Mouse (Mus musculus) T-helper 17 cell (primary cell): ENCODE data around the gene D17Wsu92e.

Source experiments
- in situ Hi-C, 2 experiments: fragments of 300-600 bp; cut with MboI, MseI; formaldehyde crosslinking; loops; 1 replicate in 1 of 2; 2 replicates in 1 of 2; pipeline ENCODE4 v1.15.1; 2025; ENCODE audit warnings: high pct_unique_total_duplicates in 2 of 2

D17Wsu92e gene

DNA sequence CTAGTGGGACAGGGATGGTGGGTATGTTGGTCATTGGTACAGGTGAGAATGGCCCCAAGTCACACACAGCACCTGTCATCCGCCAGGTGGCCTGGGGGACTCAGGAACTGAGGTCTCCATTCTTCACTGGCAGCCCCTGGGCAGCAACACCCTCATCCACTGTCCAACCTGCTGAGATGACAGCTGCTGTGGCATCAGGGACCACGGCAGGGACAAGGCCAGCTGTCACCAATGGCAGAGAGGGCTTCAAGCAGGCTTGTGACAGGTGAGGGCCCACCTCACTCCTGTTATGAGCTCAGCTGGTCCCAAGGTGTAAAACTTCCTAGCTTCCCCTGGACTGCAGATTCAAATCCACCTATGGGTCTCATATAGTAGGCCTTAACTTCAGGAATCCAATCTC lies 72.3 kb downstream of the D17Wsu92e start:
- in situ Hi-C loops: no loop called here

DNA sequence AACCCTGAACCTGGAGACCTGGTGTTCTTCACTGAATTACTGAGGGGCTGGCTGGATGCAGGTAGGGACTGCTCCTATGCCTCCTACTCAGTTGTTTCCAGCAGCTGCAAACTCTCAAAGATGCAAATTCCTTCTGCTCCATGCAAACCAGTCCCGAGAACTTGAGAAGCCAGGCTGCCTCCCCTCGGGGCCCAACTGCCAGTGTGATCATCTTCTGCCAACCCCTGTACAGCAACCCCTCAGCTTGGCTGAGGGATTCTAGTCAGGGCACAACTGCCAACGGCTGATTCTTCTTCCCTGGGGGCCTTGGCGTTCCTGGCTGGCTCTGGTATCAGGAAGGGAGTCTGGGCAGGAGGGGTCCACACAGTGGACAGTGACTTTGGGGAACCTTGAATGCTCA lies 74.0 kb downstream of the D17Wsu92e start:
- in situ Hi-C loops: no loop called here

DNA sequence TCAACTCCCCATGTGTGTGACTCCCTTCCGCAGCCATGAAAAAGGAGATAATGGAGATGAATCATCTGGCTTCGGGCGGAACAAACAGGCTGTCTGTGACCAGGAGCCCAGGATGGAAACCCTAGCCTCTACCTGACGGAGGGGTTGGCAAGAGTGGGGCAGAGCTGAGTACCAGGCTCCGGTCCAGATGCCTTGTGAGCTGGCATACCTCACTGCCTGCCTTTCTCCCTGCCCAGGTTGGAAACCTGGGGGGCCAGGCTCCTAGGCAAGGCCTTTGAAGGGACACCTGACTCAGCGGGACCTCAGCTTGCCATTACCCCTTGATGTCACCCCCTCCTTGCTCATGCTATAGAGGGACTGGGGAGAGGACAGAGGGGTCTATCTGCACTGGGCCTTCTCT lies 79.5 kb downstream of the D17Wsu92e start:
- in situ Hi-C loops: no loop called here

DNA sequence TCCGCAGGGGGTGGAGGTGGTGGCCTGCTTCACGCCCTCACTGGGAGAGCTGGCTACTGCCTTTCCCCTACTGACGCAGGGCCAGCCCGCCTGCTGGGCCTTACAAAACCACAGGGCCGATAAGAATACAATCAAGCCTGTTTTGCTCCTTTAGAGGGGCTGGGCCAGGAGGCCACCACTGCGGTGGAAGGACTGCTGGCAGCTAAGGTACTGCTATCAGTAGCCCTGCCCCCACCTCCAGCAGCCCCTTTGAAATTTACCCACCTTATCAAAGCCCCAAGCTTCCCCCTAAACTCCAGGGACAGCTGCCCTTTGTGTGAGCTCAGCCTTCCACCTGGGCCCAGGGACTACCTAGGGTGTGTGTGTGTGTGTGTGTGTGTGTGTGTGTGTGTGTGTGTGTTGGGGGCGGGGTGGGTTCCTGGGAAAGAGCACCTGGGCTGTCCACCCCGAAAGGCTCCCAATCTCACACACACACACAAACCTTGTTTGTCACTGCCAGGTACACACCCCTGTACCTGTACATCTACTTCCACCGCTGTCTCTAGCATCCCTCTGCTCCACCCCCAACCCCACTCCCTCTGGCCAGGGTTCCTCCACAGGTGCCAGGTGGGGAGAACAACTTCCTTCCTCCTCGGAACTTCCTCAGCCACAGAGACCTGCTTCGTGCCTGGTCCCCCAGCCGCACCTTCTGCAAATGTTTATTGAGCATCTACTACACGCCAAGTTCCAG lies 85.9 kb downstream of the D17Wsu92e start:
- in situ Hi-C loops: no loop called here

DNA sequence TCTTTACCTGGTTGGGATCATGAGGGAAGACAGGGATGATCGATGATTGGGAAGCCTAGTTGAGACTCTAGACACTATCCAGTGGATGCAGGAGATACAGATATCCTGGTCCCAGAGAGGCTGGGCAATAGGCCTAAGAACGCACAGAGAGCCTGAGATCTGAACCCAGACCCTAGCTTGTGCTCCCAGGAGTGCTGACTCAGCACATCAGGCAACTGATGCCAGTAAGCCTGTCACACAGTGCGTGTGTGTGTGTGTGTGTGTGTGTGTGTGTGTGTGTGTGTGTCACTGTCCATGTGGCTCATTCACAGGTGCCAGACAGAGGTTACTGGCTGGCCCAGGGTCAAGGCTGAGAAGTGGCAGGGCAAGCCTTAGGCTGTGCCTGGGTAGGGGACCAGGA lies 87.8 kb downstream of the D17Wsu92e start:
- in situ Hi-C loops: no loop called here

DNA sequence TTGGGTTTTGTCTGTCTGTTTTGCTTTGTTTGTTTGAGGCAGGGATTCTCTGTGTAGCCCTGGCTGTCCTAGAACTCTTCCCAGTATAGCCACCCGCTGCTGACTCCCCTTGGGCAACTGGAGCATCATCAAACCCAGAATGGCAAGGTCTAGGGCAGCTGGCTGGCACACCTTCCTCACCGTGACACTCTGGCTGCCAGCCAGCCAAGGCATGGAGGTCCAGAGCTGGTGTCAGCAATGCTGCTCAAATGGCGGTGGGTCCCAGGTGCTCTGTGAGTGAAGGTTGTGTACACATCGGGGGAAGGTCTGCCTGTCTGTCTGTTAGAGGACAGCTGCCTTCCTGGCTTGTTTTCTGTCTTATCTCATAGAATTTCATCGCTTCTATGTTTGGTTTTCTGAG lies 88.3 kb downstream of the D17Wsu92e start:
- in situ Hi-C loops: no loop called here

DNA sequence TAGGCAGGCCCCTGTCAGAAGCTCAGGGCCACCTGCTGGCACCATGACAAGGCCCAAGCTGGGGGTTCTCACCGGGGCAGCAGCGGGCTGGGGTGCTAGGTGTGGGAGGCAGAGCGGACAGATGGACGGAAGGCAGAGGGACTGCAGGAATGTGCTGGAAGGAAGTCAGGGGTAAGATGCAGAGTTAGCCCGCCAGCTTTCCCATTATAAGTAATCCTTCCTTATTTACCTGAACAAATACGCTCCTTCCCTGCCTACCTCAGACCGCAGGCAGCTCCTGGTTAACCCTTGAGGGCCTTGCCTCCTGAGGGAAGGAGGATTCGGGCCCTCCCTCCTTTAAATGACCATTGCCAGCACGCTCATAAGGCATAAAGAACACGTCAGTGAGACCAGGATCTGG lies 91.7 kb downstream of the D17Wsu92e start, which contains the start of gene Spdef:
Gene Spdef, minus strand, starts transcription at position 186 of the 400 bp plus-strand sequence.
- in situ Hi-C loops: no loop called here

DNA sequence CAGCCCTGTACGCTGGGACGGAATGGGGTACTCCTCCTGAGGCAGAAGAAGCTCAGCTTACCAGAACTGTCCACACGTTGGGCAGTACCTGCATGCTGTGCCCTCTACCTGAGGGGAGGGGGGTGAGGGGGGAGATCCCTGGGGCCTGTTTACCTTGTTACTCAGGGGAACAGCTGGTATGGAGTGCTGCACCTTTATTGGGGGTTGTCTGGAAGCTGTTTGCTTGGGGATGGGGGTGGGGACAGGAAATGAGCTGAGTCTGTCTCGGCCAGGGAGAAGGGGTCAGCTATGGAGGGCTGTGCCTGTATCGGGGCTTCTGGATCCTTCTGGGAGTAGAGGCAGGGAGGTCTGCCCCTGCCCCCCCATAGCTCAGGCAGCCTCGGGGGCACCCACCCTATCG lies 93.9 kb downstream of the D17Wsu92e start:
- in situ Hi-C loops: no loop called here

DNA sequence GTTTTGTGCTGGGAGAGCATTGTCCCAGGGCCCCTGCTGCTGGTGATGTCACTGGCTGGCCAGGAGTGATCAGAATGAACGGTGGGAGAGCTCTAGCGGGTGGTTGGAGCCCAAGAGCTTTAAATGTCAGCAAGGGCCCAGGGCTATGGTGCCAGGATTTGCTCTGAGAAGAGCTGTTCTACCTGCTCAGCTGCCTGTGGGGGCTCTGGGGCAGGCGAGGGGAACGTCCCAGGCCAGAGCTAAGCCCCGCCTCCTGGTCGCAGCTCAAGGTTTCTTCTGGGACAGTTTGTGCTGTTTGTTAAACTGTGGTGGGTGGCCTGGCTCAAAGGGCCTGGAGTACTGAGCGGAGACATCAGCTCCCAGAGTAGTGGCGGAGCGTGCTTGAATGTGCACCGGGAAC lies 95.0 kb downstream of the D17Wsu92e start:
- in situ Hi-C loops: no loop called here

DNA sequence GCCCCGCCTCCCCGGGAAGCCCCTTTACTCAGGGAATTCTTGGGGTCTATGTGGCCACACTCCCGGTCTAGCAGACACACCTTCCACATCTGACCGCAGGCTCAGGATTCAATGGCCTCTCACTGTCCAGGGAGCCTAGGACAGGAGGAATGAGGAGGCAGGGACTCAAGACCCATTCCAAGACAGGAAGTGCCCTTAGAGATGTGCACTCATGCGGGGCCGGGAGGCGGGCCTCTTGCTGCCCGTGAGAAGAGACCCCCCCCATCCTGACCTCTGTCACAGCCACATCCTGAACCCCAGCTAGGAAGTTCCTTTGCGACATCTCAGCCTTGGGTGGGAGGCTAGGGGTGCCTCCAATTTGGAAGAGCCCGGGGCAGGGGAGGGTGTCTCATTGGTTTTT lies 95.4 kb downstream of the D17Wsu92e start:
- in situ Hi-C loops: no loop called here

DNA sequence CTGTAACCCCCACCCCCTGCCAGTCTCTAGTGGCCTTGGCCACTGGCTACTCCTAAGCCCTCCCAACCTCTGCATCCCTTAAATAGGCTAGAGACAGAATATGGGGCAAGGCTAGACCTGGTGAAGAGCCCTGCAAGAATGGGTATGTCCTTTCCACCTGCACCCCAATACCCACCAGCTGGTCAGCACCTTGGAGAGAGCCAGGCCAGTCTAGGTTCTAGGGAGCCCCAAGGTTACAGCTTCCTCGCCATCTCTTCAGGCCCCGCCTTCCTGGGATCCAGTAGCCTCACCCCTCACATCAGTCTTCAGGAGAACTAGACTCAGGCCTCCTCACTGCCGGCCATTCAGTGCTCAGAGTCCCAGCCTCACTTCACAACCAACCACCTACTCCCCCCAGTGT lies 96.1 kb downstream of the D17Wsu92e start:
- in situ Hi-C loops: no loop called here

DNA sequence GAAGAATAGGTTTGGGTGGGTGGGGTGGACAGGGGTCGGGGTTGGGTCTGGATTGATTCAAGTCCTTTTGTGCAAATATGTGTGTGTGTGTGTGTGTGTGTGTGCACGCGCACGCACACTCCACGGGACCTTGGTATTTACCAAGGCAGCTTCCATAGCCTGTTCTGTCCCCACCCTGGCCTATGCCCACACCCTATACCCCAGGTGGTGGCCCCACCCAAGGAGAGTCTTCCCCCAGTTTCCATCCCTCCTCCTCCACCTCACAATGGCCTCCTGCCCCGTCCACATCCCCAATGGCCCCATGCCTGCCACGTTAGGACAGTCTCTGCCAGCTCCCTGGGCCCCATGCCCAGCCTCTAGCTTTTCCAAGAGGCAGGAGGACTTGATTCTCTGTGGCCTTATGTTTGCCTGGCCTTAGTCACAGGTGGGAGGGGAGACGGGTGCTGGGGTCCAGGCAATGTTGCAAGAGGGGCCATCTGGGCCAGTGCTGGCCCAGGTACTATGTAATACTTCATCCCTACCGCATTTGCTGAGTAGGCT lies 99.3 kb downstream of the D17Wsu92e start:
- in situ Hi-C loops: no loop called here

DNA sequence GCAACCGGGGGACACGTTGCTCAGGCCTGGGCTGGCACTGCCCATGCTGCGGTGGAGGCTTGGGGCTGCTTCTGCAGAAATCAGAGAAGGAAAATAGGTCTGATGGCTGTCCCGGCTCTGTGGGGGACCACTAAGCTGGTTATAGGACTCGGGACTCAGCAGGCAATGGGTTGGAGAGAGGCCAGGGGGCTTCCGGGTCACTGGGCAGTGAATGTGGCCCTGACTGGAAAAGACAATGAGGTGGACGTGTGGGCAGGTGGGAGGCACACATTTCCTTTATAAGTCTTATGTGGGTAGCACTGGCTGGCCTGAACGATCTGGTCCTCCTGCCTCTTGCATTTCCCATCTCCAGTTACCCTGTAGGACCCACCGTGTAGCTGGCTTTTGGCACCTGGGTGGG lies 100.1 kb downstream of the D17Wsu92e start:
- in situ Hi-C loops: no loop called here

DNA sequence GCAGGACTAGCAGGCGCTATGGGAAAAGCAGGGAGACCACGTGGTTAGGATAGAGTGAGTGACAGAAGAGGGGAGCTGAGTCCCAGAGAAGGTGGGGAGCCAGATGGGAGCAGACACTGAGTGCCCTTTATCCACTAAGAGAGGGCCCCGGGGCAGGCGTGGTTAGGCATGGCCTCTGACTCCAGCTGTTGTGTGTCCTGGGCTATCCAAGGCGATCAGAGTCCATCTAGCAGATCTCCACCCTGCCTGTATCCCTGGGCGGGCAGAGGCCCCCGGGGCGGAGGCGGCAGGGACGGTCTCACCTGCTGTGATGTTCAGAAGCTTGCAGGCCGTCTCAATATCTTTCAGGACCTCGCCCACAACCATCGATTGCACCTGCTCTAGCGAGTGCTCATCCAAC lies 100.8 kb downstream of the D17Wsu92e start:
- in situ Hi-C loops: no loop called here

DNA sequence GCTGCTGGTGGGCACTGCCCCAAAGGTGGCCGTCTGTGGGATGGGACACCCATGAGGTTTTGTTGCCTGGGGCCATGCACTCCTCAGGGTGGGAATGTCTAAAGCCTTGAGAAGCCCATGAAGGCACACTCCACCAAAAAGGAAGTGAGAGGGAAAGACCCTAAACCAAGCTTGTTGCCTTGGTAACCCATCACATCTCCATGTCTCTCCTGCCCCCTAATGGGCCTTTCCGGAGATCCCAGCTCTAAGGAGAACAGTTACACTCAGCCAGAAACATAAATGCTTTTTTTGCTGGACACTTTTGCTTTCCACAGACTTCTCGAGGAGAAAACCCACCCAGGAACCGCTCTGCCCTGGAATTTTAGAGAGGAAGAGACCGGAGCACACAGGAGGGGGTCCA lies 102.2 kb downstream of the D17Wsu92e start:
- in situ Hi-C loops: no loop called here

DNA sequence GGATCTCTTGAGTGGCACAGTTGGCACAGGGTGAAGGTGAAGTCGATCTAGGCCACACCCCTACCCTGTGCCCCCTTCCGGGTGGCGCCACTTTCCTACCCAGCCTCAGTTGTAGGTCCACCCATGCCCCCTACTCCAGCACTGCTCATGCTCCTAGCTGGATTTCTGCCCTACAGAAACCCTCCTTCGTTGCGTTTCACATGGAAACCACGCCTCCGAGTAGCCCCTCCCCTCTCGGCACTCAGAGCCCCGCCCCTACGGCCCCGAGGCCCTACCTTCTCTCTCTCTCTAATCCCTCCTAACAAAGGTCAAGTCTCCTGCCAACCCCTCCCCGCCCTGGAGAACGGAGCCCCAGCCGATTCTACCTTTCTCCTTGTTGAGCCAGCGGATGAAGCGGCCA lies 103.6 kb downstream of the D17Wsu92e start:
- in situ Hi-C loops: no loop called here

DNA sequence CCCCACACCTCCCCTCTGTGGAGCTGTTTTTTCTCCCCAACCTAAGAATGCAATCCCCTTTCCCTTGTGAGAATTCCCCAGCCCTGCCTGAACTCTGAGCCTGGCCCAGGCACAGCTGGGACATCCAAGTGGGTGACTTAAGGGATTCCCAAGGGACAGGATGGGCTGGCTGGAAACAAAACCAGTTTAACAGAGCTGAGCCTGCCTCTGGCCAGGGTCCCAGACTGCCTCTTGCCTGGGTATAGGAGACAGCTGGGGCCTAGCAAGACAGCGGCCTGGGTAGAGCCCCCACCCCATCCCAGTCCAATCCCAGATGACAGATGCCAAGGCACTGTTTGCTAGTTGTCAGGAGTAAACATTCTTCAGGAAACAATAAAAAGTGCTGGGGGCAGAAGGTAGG lies 107.6 kb downstream of the D17Wsu92e start:
- in situ Hi-C loops: loop anchor here in 1 of 2 experiments (5.0 kb wide), 1 partner anchor 1194 kb away; no protein-coding TSS in a partner anchor

DNA sequence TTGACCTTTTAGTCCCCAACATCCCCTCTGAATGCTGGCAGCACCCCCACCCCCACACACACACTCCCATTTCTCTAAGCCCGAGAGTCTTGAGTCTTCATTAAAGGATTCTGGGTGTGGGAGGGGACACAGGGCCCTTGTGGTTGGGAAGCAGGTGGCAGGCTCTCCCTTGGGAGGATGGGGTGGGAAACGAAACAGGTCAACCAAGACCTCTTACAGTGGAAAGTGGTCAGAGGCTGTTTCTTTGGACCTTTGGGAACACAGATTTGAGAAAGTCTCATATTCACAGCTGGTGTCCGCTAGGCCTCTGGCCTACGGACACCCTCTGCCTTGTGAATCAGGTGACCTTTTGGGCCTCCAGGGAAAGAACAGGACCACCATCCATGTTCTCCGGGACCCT lies 110.8 kb downstream of the D17Wsu92e start:
- in situ Hi-C loops: loop anchor here in 1 of 2 experiments (5.0 kb wide), 1 partner anchor 1198 kb away; no protein-coding TSS in a partner anchor

DNA sequence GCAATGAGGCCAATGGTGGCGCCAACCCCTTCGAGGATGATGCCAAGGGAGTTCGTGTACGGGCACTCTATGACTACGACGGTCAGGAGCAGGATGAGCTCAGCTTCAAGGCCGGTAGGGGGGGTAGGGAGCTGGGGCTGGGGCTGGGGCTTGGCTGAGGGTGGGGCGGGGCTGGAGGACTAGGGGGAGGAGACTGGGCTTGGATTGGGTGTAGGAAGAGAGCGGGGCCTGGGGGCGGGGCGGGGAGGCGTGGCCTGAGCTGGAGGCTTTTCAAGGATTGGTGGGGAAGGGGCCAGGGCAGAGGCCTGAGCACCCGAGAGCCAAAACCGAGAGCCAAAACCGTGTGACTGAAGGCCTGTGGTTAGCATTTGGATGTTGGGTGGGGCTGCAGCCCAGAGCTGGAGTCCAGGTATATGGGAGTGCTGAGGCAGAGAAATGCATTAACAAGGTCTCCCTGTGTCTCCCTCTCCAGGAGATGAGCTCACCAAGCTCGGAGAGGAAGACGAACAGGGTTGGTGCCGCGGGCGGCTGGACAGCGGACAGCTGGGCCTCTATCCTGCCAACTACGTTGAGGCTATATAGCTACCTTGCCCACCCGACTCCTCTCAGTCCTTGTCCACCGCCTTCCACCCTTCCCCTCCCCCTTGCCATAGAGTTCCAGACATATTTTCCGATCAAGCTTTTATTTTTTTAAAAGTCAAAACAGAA lies 112.3 kb downstream of the D17Wsu92e start:
- in situ Hi-C loops: no loop called here

DNA sequence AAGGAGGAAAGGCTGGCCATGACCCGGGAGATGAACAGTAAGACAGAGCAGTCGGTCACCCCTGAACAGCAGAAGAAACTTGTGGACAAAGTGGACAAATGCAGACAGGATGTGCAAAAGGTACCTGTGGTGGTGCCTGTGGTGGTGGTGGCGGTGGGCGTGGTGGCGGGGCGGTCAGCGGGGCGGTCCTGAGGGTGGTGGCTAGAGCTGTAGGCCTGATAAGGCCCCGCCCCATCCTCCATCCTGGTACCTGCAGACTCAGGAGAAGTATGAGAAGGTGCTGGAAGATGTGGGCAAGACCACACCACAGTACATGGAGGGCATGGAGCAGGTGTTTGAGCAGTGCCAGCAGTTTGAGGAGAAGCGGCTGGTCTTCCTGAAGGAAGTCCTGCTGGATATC lies 114.8 kb downstream of the D17Wsu92e start:
- in situ Hi-C loops: no loop called here

DNA sequence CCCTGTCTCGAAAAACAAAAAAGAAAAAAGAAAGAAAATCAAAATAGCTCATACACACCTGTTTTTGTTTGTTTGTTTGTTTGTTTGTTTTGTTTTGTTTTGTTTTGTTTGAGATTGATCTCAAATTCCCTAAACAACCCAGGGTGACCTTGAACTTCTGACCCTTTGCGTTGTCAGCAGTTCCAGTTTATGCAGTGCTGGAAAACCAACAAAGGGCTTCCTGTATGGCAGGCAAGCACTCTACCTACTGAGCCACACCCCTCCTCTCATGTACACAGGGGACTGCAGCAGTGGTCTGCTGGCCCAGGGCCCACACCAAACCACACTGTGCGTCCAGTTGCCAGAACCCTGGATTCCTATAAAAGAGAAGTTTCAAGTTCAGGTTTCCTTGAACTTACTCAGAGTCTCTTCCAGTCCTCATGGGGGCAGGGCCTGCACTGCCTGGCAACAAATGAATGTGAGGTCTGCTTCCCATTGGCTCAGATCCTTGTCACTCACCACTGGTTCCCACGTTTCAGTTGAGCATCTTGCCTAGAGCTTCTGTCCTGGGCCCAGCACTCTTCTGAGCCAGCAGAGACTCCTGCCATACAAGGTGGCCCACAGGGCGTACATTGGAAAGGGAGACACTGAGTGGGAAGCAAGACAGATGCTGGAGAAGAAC lies 116.4 kb downstream of the D17Wsu92e start:
- in situ Hi-C loops: no loop called here

DNA sequence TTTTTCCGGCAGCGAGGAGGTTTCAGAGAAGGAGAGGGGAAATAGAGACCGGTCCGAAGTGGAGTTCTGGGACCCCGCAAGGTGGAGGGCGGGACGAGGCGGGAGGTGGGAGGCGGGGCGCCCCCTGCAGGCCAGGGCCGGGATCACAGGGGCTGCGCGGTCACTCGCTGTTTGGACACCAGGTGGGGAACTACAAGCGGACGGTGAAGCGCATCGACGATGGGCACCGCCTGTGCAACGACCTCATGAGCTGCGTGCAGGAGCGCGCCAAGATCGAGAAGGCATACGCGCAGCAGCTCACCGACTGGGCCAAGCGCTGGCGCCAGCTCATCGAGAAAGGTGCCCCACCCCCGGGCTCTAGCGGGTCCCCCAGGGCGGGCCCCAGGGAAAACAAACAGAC lies 117.9 kb downstream of the D17Wsu92e start:
- in situ Hi-C loops: no loop called here
